Mouse (Mus musculus) liver, embryonic 14.5 days (tissue): ENCODE data around the gene Abca1. TPM values are rescaled to one million over a fixed set of nuclear protein-coding genes. Genes with fewer than 3 reads are reported as not detected.

Experiments
- ATAC-seq: fragments of 200-750 bp; cut with Nextera tagmentation; 2 replicates; pipeline ENCODE4 v1.8.0; 2017; ENCODE audit warnings: moderate number of reproducible peaks, mild to moderate bottlenecking, moderate library complexity; ENCODE audit not compliant: insufficient read depth
- DNase-seq, 3 experiments: peaks; one replicate each; pipeline ENCODE4 v3.0.0-alpha.2; 2012 to 2013; ENCODE audit warnings: low read depth in 3 of 3, low spot score in 3 of 3
- H3K27ac ChIP-seq: fragments of 300-500 bp; sonication (generic); 2 replicates; pipeline ENCODE4 v1.5.1; 2014; ENCODE audit warnings: moderate library complexity, mild to moderate bottlenecking, control low read depth, inconsistent platforms
- H3K27me3 ChIP-seq: fragments of 300-500 bp; sonication (generic); 2 replicates; pipeline ENCODE4 v1.6.1; 2014; ENCODE audit warnings: mild to moderate bottlenecking, low read length, moderate library complexity; ENCODE audit not compliant: control insufficient read depth, insufficient read depth
- H3K36me3 ChIP-seq: fragments of 300-500 bp; sonication (generic); replicated peaks from 2 replicates; pipeline ENCODE4 v1.6.1; 2014; ENCODE audit warnings: low read depth; ENCODE audit not compliant: control insufficient read depth, insufficient read depth
- H3K4me1 ChIP-seq, 2 experiments: fragments of 200-500 bp in 1 of 2; fragments of 300-500 bp in 1 of 2; sonication (generic) in 1 of 2; replicated peaks; 2 replicates each; pipeline ENCODE4 v1.6.1; 2012 to 2014; ENCODE audit warnings: antibody characterized with exemption in 1 of 2, inconsistent platforms in 1 of 2, low read length in 1 of 2; ENCODE audit not compliant: control insufficient read depth in 2 of 2, insufficient read depth in 2 of 2
- H3K4me2 ChIP-seq: fragments of 300-500 bp; sonication (generic); 2 replicates; pipeline ENCODE4 v1.6.1; 2014; ENCODE audit warnings: low read depth, mild to moderate bottlenecking, control low read depth, moderate library complexity
- H3K4me3 ChIP-seq, 2 experiments: fragments of 200-500 bp in 1 of 2; fragments of 300-500 bp in 1 of 2; sonication (generic) in 1 of 2; 2 replicates each; pipeline ENCODE4 v1.5.1; 2012 to 2014; ENCODE audit warnings: low read depth in 2 of 2, low read length in 2 of 2, mild to moderate bottlenecking in 2 of 2, control low read depth in 1 of 2, inconsistent platforms in 1 of 2, moderate library complexity in 1 of 2; ENCODE audit not compliant: insufficient read depth in 1 of 2
- H3K9ac ChIP-seq: fragments of 300-500 bp; sonication (generic); replicated peaks from 2 replicates; pipeline ENCODE4 v1.6.1; 2014; ENCODE audit warnings: mild to moderate bottlenecking, control low read depth, moderate library complexity
- H3K9me3 ChIP-seq: fragments of 300-500 bp; sonication (generic); 2 replicates; pipeline ENCODE4 v1.6.1; 2016; ENCODE audit warnings: low read length, mixed read lengths; ENCODE audit not compliant: control insufficient read depth
- CTCF ChIP-seq: IDR thresholded peaks from 2 replicates; pipeline ENCODE4 v1.5.1; 2016; ENCODE audit warnings: antibody characterized with exemption, low read depth, control low read depth
- EP300 ChIP-seq: IDR thresholded peaks from 2 replicates; pipeline ENCODE4 v1.6.1; 2016; ENCODE audit warnings: antibody characterized with exemption, low read depth
- WGBS: fragments of 180-500 bp; shearing (Covaris S2); extraction: QIAGEN DNeasy Blood & Tissue Kit; methylation state at CpG from one replicate; pipeline ENCODE4 v1.1.7; 2014; ENCODE audit not compliant: insufficient replicate concordance; 5-methylcytosine and 5-hydroxymethylcytosine counted together
- polyA plus RNA-seq, 2 experiments: library from polyadenylated mRNA; depleted of rRNA in 1 of 2; stranded (reverse) in 1 of 2; unstranded in 1 of 2; fragments of >200 nt; fragmentation: Nextera tagmentation in 1 of 2; extraction: Ambion mirVana in 1 of 2; gene quantifications; 2 replicates each; pipeline versions ENCODE4 v1.2.1 to v1.2.3; 2012 to 2014

Gene Abca1
- polyA plus RNA-seq, 2 experiments: 7.0 to 12.0 TPM

- peaks cover 0 to 7% of the 10 kb centered on the region in 2 experiments; a peak in 2 of 4 replicates for H3K4me1 ChIP-seq
- no peak overlapping the region for H3K4me3 ChIP-seq
- 77% methylated on average over 7 of the region's 7 CpGs for WGBS
- DNase-seq (no peak), ATAC-seq (no peak)
- H3K9ac ChIP-seq: no peak overlapping the region
- TF ChIP-seq EP300 (no peak), CTCF (no peak)
- H3K27ac ChIP-seq: no peak overlapping the region
- H3K4me2 ChIP-seq: no peak overlapping the region
- H3K36me3 ChIP-seq: peaks cover 14% of the 10 kb centered on the region
- H3K27me3 ChIP-seq: no peaks in the 10 kb centered on the region
- H3K9me3 ChIP-seq: no peaks in the 10 kb centered on the region; the same call in 1 of the 2 replicates
These were observed 145.3 kb downstream of the Abca1 start for GRCm38 (mm10) chr4:53014421-53014820.

- peak within 1 kb of the TSS; percentile 75 to 80 for H3K4me3 ChIP-seq
- H3K4me2 ChIP-seq: peak within 1 kb of the TSS; percentile 77
- H3K36me3 ChIP-seq: peaks cover 9% of the 10 kb centered on the region
- ATAC-seq (peak; percentile 97), DNase-seq (peak; percentile 85 to 90 (median 87))
- no peak for TF ChIP-seq EP300
- no peak for TF ChIP-seq CTCF
- peak within 1 kb of the TSS; percentile 43; the same call in 1 of the 2 replicates for H3K27ac ChIP-seq
- peak within 1 kb of the TSS; percentile 67 for H3K9ac ChIP-seq
- H3K9me3 ChIP-seq: no peaks in the 10 kb centered on the region; the same call in 1 of the 2 replicates
- WGBS: under 1% methylated on average over 62 of the region's 63 CpGs
- peaks cover 0 to 7% of the 10 kb centered on the region in 2 experiments; a peak in 2 of 4 replicates for H3K4me1 ChIP-seq
- no peaks in the 10 kb centered on the region for H3K27me3 ChIP-seq
These were observed 147.8 kb downstream of the Abca1 start, which contains the start of gene Nipsnap3b for GRCm38 (mm10) chr4:53011732-53012361. Gene Nipsnap3b (plus strand): TSS chr4:53011880.

- no peak overlapping the region for H3K9ac ChIP-seq
- no peak overlapping the region for H3K4me3 ChIP-seq
- no peaks in the 10 kb centered on the region for H3K36me3 ChIP-seq
- 56% methylated on average over 4 of the region's 4 CpGs for WGBS
- H3K27me3 ChIP-seq: no peaks in the 10 kb centered on the region
- TF ChIP-seq CTCF (no peak), EP300 (no peak)
- no peak overlapping the region for H3K27ac ChIP-seq
- peaks cover 0 to 7% of the 10 kb centered on the region in 2 experiments; a peak in 2 of 4 replicates for H3K4me1 ChIP-seq
- no peaks in the 10 kb centered on the region for H3K9me3 ChIP-seq
- ATAC-seq (no peak), DNase-seq (no peak)
- H3K4me2 ChIP-seq: no peak overlapping the region
These were observed 149.8 kb downstream of the Abca1 start for GRCm38 (mm10) chr4:53009871-53010270.

- Histone ChIP-seq H3K36me3 (no peaks in the 10 kb centered on the region), H3K4me3 (no peak overlapping the region), H3K27ac (no peak overlapping the region), H3K9me3 (no peaks in the 10 kb centered on the region), H3K27me3 (no peaks in the 10 kb centered on the region), H3K9ac (no peak overlapping the region), H3K4me1 (peaks cover 0 to 7% of the 10 kb centered on the region in 2 experiments; a peak in 2 of 4 replicates), H3K4me2 (no peak overlapping the region)
- ATAC-seq (no peak), DNase-seq (no peak)
- 58% methylated on average over 4 of the region's 4 CpGs for WGBS
- TF ChIP-seq EP300 (no peak), CTCF (no peak)
These were observed 150.5 kb downstream of the Abca1 start for GRCm38 (mm10) chr4:53009183-53009582.

GRCm38 (mm10) chr4:53000154-53000553, 159.5 kb downstream of the Abca1 start:
- H3K9me3 ChIP-seq: no peaks in the 10 kb centered on the region
- H3K4me1 ChIP-seq: no peaks in the 10 kb centered on the region
- DNase-seq: no peak
- no peak for ATAC-seq
- H3K9ac ChIP-seq: no peak overlapping the region
- H3K4me3 ChIP-seq: no peak overlapping the region
- H3K4me2 ChIP-seq: no peak overlapping the region
- TF ChIP-seq CTCF: no peak
- no peak for TF ChIP-seq EP300
- WGBS: 18% methylated on average over 8 of the region's 8 CpGs
- no peaks in the 10 kb centered on the region for H3K36me3 ChIP-seq
- H3K27ac ChIP-seq: no peak overlapping the region
- H3K27me3 ChIP-seq: no peaks in the 10 kb centered on the region
